Mouse (Mus musculus) midbrain, embryonic 16.5 days (tissue): Measurements from ENCODE around the gene Tubb5. TPM values are rescaled to one million over a fixed set of nuclear protein-coding genes. Genes with fewer than 3 reads are reported as not detected.
A peak's percentile ranks its signal among the peaks of the same experiment; 100 is the strongest.

Source experiments
- ATAC-seq: fragments of 200-750 bp; cut with Nextera tagmentation; 2 replicates; pipeline ENCODE4 v1.8.0; 2017; ENCODE audit warnings: moderate TSS enrichment
- H3K27ac ChIP-seq: fragments of 300-500 bp; sonication (generic); 2 replicates; pipeline ENCODE4 v1.5.1; 2014; ENCODE audit warnings: mild to moderate bottlenecking, low read length, mixed read lengths
- H3K27me3 ChIP-seq: fragments of 300-500 bp; sonication (generic); 2 replicates; pipeline ENCODE4 v1.6.1; 2014; ENCODE audit warnings: low read depth, low read length, mixed read lengths; ENCODE audit not compliant: control insufficient read depth, insufficient read depth
- H3K36me3 ChIP-seq: fragments of 300-500 bp; sonication (generic); 2 replicates; pipeline ENCODE4 v1.6.1; 2014; ENCODE audit warnings: mild to moderate bottlenecking, low read length, moderate library complexity, mixed read lengths; ENCODE audit not compliant: control insufficient read depth, insufficient read depth
- H3K4me1 ChIP-seq: fragments of 300-500 bp; sonication (generic); 2 replicates; pipeline ENCODE4 v1.6.1; 2014; ENCODE audit warnings: mild to moderate bottlenecking, low read length, mixed read lengths; ENCODE audit not compliant: control insufficient read depth, insufficient read depth
- H3K4me2 ChIP-seq: fragments of 300-500 bp; sonication (generic); 2 replicates; pipeline ENCODE4 v1.6.1; 2014; ENCODE audit warnings: mild to moderate bottlenecking, low read length, mixed read lengths
- H3K4me3 ChIP-seq: fragments of 300-500 bp; sonication (generic); 2 replicates; pipeline ENCODE4 v1.5.1; 2014; ENCODE audit warnings: low read depth, mild to moderate bottlenecking, low read length, moderate library complexity, mixed read lengths
- H3K9ac ChIP-seq: fragments of 300-500 bp; sonication (generic); 2 replicates; pipeline ENCODE4 v1.6.1; 2014; ENCODE audit warnings: low read depth, low read length, mixed read lengths
- H3K9me3 ChIP-seq: fragments of 300-500 bp; sonication (generic); replicated peaks from 2 replicates; pipeline ENCODE4 v1.6.1; 2014; ENCODE audit warnings: mild to moderate bottlenecking, low read length, mixed read lengths; ENCODE audit not compliant: control insufficient read depth, poor library complexity, severe bottlenecking
- WGBS: fragments of 180-500 bp; shearing (Covaris S2); extraction: QIAGEN DNeasy Blood & Tissue Kit; methylation state at CpG from one replicate; pipeline ENCODE4 v1.1.7; 2014; 5-methylcytosine and 5-hydroxymethylcytosine counted together
- polyA plus RNA-seq: library from polyadenylated mRNA; unstranded; fragments of >200 nt; fragmentation: Nextera tagmentation; extraction: Ambion mirVana; gene quantifications from 2 replicates; pipeline ENCODE4 v1.2.1, GENCODE M21; 2015

The Tubb5 gene
- polyA plus RNA-seq, 1 experiment from 2014 or later = 1,852 TPM

GRCm38 (mm10) chr17:35800905-35801304 lies 37.2 kb downstream of the Tubb5 start:
- WGBS = 73% methylated on average over 2 of the region's 2 CpGs
- Histone ChIP-seq H3K9ac (no peak overlapping the region), H3K4me3 (no peak overlapping the region), H3K27ac (no peak overlapping the region), H3K4me1 (no peaks in the 10 kb centered on the region), H3K27me3 (no peaks in the 10 kb centered on the region), H3K4me2 (no peak overlapping the region), H3K36me3 (no peaks in the 10 kb centered on the region), H3K9me3 (0 out of 2 replicates have a peak, but pooled peaks cover 3% of the 10 kb centered on the region)
- ATAC-seq = no peak

DNA sequence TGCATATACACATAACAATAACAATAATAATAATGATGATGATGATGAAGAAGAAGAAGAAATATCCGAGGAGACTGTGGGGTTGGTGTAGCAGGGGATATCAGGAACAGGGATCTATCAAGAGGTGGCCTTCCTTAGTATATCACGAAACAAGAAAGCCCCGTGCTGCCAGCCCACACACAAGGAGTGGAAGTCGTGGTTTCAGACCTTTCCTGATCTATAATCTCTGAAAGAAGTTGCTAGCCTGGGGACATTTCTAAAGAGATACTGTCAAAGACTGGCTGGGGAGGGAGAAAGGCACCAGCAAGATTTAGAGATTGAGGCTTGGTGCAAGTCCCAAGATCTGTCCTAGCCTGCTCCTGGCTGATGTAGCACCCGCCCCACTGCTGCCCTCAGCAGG lies 41.3 kb downstream of the Tubb5 start:
- no peak for ATAC-seq
- Histone ChIP-seq H3K9ac (no peak overlapping the region), H3K4me3 (no peak overlapping the region), H3K27me3 (no peaks in the 10 kb centered on the region), H3K27ac (no peak overlapping the region), H3K9me3 (0 out of 2 replicates have a peak, but pooled peaks cover 3% of the 10 kb centered on the region), H3K36me3 (no peaks in the 10 kb centered on the region), H3K4me2 (no peak overlapping the region), H3K4me1 (no peaks in the 10 kb centered on the region)
- WGBS = 77% methylated on average over 5 of the region's 5 CpGs

DNA sequence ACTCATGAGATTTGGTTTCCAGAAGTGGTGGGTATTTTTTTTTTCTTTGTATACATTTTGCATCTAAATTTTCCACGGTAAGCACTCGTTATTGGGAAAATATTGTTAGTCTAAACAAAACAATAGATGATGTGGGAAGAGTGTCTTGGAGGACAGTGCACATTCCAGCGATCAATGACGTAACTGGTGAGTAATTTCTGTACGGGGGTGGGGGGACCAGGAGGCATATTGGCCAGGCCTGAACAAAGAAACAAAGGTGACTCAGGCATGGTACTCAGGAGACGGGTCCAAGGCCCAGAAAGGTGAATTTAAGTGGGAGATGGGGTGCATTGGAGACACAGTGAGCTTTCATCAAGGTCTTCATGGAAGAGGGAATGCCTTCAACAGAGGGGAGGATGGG lies 42.5 kb downstream of the Tubb5 start:
- Histone ChIP-seq H3K9me3 (0 out of 2 replicates have a peak, but pooled peaks cover 3% of the 10 kb centered on the region), H3K27ac (no peak overlapping the region), H3K36me3 (no peaks in the 10 kb centered on the region), H3K4me3 (no peak overlapping the region), H3K27me3 (no peaks in the 10 kb centered on the region), H3K4me2 (no peak overlapping the region), H3K4me1 (no peaks in the 10 kb centered on the region), H3K9ac (no peak overlapping the region)
- no peak for ATAC-seq
- WGBS = 86% methylated on average over 6 of the region's 6 CpGs

DNA sequence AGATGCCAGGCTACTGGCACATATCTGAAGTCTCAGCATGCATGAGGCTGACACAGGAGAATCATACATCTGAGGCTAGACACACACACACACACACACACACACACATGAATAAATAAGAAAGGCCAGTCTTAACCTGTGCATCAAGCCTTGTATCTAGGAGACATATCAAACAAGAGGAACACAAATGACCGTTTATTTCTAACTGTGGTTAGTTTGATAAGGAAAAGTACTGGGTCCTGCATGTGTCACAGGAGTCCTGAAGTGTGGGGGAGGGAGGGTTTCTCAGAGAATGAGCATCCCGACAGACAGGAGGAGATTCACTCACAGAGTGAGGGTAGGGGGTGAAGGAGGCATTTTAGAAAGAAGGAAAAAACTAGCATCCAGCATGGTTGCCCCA lies 43.0 kb downstream of the Tubb5 start:
- Histone ChIP-seq H3K4me3 (no peak overlapping the region), H3K27ac (no peak overlapping the region), H3K4me2 (no peak overlapping the region), H3K36me3 (no peaks in the 10 kb centered on the region), H3K9ac (no peak overlapping the region), H3K27me3 (no peaks in the 10 kb centered on the region), H3K9me3 (0 out of 2 replicates have a peak, but pooled peaks cover 3% of the 10 kb centered on the region), H3K4me1 (no peaks in the 10 kb centered on the region)
- WGBS = 55% methylated on average over 2 of the region's 2 CpGs
- no peak for ATAC-seq

DNA sequence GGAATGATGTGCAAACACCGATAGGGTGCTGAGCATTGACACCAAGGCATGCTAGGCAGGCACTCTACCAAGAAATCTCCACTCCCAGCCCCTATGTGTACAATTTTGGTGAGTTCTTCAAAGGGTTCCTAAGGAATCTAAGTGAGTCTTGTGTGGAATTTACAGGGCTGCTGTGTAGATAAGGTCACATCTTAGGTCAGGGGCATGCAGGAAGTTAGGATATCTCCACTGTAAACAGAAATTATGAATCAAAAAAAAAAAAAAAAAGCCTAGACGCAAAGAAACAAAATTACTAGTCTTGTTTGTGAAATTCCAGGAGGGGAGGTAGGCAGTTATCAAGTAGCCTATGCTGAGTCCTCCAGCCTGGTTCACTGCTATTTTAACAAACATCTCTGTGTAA lies 45.3 kb downstream of the Tubb5 start:
- H3K9ac ChIP-seq = no peak overlapping the region
- H3K27me3 ChIP-seq = no peaks in the 10 kb centered on the region
- H3K4me2 ChIP-seq = no peak overlapping the region
- H3K4me3 ChIP-seq = no peak overlapping the region
- ATAC-seq = no peak
- H3K27ac ChIP-seq = no peak overlapping the region
- no peaks in the 10 kb centered on the region for H3K9me3 ChIP-seq
- no peaks in the 10 kb centered on the region for H3K36me3 ChIP-seq
- H3K4me1 ChIP-seq = no peaks in the 10 kb centered on the region
- 89% methylated on average over 2 of the region's 2 CpGs for WGBS

- Histone ChIP-seq H3K4me1 (no peaks in the 10 kb centered on the region), H3K27ac (no peak overlapping the region), H3K36me3 (no peaks in the 10 kb centered on the region), H3K4me3 (no peak overlapping the region), H3K9me3 (no peaks in the 10 kb centered on the region), H3K9ac (no peak overlapping the region), H3K4me2 (no peak overlapping the region), H3K27me3 (no peaks in the 10 kb centered on the region)
- ATAC-seq = no peak
- WGBS = 87% methylated on average over 4 of the region's 4 CpGs
These were observed 47.2 kb downstream of the Tubb5 start for GRCm38 (mm10) chr17:35790933-35791332.

- H3K27ac ChIP-seq = no peak overlapping the region
- H3K4me1 ChIP-seq = no peaks in the 10 kb centered on the region
- WGBS = 82% methylated on average over 3 of the region's 3 CpGs
- H3K9ac ChIP-seq = no peak overlapping the region
- H3K4me2 ChIP-seq = no peak overlapping the region
- H3K4me3 ChIP-seq = no peak overlapping the region
- no peaks in the 10 kb centered on the region for H3K27me3 ChIP-seq
- no peaks in the 10 kb centered on the region for H3K9me3 ChIP-seq
- ATAC-seq = no peak
- no peaks in the 10 kb centered on the region for H3K36me3 ChIP-seq
These were observed 50.1 kb downstream of the Tubb5 start for GRCm38 (mm10) chr17:35788025-35788424.

GRCm38 (mm10) chr17:35787493-35787892 lies 50.6 kb downstream of the Tubb5 start:
- no peak overlapping the region for H3K4me3 ChIP-seq
- no peak for ATAC-seq
- no peaks in the 10 kb centered on the region for H3K36me3 ChIP-seq
- no peaks in the 10 kb centered on the region for H3K4me1 ChIP-seq
- H3K27me3 ChIP-seq = no peaks in the 10 kb centered on the region
- no peak overlapping the region for H3K27ac ChIP-seq
- no peak overlapping the region for H3K9ac ChIP-seq
- no peak overlapping the region for H3K4me2 ChIP-seq
- H3K9me3 ChIP-seq = no peaks in the 10 kb centered on the region

DNA sequence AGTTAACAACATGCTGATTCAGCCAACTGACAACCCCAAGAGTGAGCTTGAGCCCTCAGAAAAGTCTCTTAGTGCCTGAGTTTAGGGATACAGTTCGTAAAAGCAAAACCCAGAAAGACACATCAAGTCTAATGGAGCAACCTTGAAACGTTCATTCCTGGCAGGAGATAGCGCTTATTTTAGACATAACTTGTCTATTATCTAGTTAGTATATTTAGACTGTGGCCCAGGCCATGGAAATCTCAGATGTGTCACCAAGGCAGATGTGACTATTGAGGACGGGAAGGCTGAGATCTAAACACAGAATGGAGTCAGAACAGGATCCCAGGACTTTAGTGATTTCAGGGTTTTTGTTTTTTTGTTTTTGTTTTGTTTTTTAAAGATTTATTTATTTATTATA lies 53.0 kb downstream of the Tubb5 start:
- no peak for ATAC-seq
- Histone ChIP-seq H3K27ac (no peak overlapping the region), H3K27me3 (no peaks in the 10 kb centered on the region), H3K4me2 (no peak overlapping the region), H3K36me3 (no peaks in the 10 kb centered on the region), H3K4me1 (no peaks in the 10 kb centered on the region), H3K9ac (no peak overlapping the region), H3K9me3 (no peaks in the 10 kb centered on the region), H3K4me3 (no peak overlapping the region)
- 87% methylated on average over 4 of the region's 4 CpGs for WGBS

- H3K9me3 ChIP-seq = no peaks in the 10 kb centered on the region
- no peak overlapping the region for H3K4me3 ChIP-seq
- no peak overlapping the region for H3K9ac ChIP-seq
- H3K4me1 ChIP-seq = no peaks in the 10 kb centered on the region
- ATAC-seq = 0 out of 2 replicates have a peak, but pooled peaks have one; percentile 45
- no peaks in the 10 kb centered on the region for H3K27me3 ChIP-seq
- H3K27ac ChIP-seq = no peak overlapping the region
- H3K4me2 ChIP-seq = no peak overlapping the region
- WGBS = 83% methylated on average over 6 of the region's 6 CpGs
- H3K36me3 ChIP-seq = no peaks in the 10 kb centered on the region
These were observed 54.2 kb downstream of the Tubb5 start for GRCm38 (mm10) chr17:35783944-35784343.
